Mouse (Mus musculus) midbrain, embryonic 13.5 days (tissue): ENCODE results near the gene Plekhs1. TPM values are rescaled to one million over a fixed set of nuclear protein-coding genes. Genes with fewer than 3 reads are reported as not detected.

ENCODE experiments used
- ATAC-seq: fragments of 200-750 bp; cut with Nextera tagmentation; 2 replicates; pipeline ENCODE4 v1.8.0; 2017; ENCODE audit warnings: mild to moderate bottlenecking, moderate TSS enrichment, moderate library complexity
- H3K27ac ChIP-seq: fragments of 300-500 bp; sonication (generic); 2 replicates; pipeline ENCODE4 v1.5.1; 2015; ENCODE audit warnings: inconsistent platforms, mild to moderate bottlenecking, moderate library complexity
- H3K27me3 ChIP-seq: fragments of 300-500 bp; sonication (generic); 2 replicates; pipeline ENCODE4 v1.6.1; 2015; ENCODE audit warnings: mild to moderate bottlenecking, inconsistent platforms
- H3K36me3 ChIP-seq: fragments of 300-500 bp; sonication (generic); 2 replicates; pipeline ENCODE4 v1.6.1; 2015; ENCODE audit warnings: mild to moderate bottlenecking, inconsistent platforms
- H3K4me1 ChIP-seq: fragments of 300-500 bp; sonication (generic); replicated peaks from 2 replicates; pipeline ENCODE4 v1.6.1; 2015; ENCODE audit warnings: inconsistent platforms
- H3K4me2 ChIP-seq: fragments of 300-500 bp; sonication (generic); replicated peaks from 2 replicates; pipeline ENCODE4 v1.6.1; 2015; ENCODE audit warnings: moderate library complexity, mild to moderate bottlenecking, inconsistent platforms
- H3K4me3 ChIP-seq: fragments of 300-500 bp; sonication (generic); replicated peaks from 2 replicates; pipeline ENCODE4 v1.5.1; 2015; ENCODE audit warnings: mild to moderate bottlenecking, inconsistent platforms
- H3K9ac ChIP-seq: fragments of 300-500 bp; sonication (generic); replicated peaks from 2 replicates; pipeline ENCODE4 v1.6.1; 2015; ENCODE audit warnings: mild to moderate bottlenecking, inconsistent platforms
- H3K9me3 ChIP-seq: fragments of 300-500 bp; sonication (generic); 2 replicates; pipeline ENCODE4 v1.6.1; 2016; ENCODE audit warnings: mild to moderate bottlenecking, inconsistent platforms
- WGBS: fragments of 180-500 bp; shearing (Covaris S2); methylation state at CpG from one replicate; pipeline ENCODE4 v1.1.7; 2015; 5-methylcytosine and 5-hydroxymethylcytosine counted together
- polyA plus RNA-seq: library from polyadenylated mRNA; unstranded; fragments of >200 nt; fragmentation: Nextera tagmentation; extraction: Ambion mirVana; gene quantifications from 2 replicates; pipeline ENCODE4 v1.2.1, GENCODE M21; 2015

Gene Plekhs1
- polyA plus RNA-seq, 1 experiment from 2014 or later, result 0.07 TPM

DNA sequence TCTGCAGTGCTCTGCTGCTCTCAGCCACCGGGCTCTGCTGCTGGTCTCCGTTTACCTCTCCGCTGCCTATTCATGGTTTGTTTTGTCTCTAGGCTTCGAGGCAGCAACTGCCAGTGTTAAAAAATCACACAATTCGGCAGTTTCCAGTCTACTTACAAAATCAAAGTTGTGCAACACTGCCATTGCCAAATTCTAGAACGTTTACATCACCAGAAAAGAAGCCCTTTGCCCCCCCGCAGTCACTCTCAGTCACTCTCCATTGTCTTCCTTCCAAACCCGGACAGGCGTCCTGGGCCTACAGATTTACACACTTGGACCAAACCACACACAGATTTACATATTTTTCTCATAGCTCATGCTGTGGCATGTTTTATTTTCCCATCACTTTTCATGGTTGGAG is 73.6 kb downstream of the Plekhs1 start:
- no peak overlapping the region for H3K4me3 ChIP-seq
- H3K27me3 ChIP-seq, result no peaks in the 10 kb centered on the region
- no peaks in the 10 kb centered on the region for H3K4me1 ChIP-seq
- H3K27ac ChIP-seq, result no peak overlapping the region
- no peak overlapping the region for H3K9ac ChIP-seq
- no peak overlapping the region for H3K4me2 ChIP-seq
- H3K36me3 ChIP-seq, result peaks cover 26% of the 10 kb centered on the region
- H3K9me3 ChIP-seq, result no peaks in the 10 kb centered on the region
- 78% methylated on average over 9 of the region's 9 CpGs for WGBS
- no peak for ATAC-seq

DNA sequence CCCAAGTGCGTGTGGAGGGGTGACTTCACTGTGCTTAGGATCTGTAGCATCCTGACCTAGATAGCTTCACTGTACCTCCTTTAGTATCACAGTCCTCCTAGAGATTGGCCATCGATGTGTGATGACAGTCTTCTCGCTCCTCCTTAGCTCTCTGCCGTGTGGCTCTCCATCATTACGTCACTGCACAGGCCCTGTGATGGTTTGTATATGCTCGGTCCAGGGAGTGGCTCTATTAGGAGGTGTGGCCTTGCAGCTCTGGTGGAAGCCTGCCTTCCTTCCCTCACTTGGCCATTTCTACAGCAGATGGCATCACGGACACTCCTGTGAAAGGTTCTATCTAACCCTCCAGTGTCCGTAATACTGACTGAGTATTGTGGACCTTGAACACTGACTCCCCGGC is 74.3 kb downstream of the Plekhs1 start:
- no peak overlapping the region for H3K4me3 ChIP-seq
- H3K36me3 ChIP-seq, result peaks cover 29% of the 10 kb centered on the region
- no peak overlapping the region for H3K27ac ChIP-seq
- no peaks in the 10 kb centered on the region for H3K9me3 ChIP-seq
- no peaks in the 10 kb centered on the region for H3K27me3 ChIP-seq
- no peak overlapping the region for H3K4me2 ChIP-seq
- ATAC-seq, result no peak
- WGBS, result 93% methylated on average over 9 of the region's 9 CpGs
- no peak overlapping the region for H3K9ac ChIP-seq
- H3K4me1 ChIP-seq, result no peaks in the 10 kb centered on the region

Other genes starting within 250 kb of the Plekhs1 start
- gene Habp2, start 174.5 kb upstream of the Plekhs1 start, polyA plus RNA-seq, result 0.09 and 0.19 TPM in 2 replicates
- 0.24 and 0.50 TPM in 2 replicates for gene Nrap, start 71.6 kb upstream of the Plekhs1 start, polyA plus RNA-seq
- 13.0 and 14.8 TPM in 2 replicates for gene Casp7, start 64.5 kb upstream of the Plekhs1 start, polyA plus RNA-seq
- 14.2 and 16.4 TPM in 2 replicates for gene Dclre1a, start 86.6 kb downstream of the Plekhs1 start, polyA plus RNA-seq
- 10.5 and 11.6 TPM in 2 replicates for gene Nhlrc2, start 86.6 kb downstream of the Plekhs1 start, polyA plus RNA-seq